11 mouse cellular contexts compared by ENCODE assay signal in the genomic region with DNA sequence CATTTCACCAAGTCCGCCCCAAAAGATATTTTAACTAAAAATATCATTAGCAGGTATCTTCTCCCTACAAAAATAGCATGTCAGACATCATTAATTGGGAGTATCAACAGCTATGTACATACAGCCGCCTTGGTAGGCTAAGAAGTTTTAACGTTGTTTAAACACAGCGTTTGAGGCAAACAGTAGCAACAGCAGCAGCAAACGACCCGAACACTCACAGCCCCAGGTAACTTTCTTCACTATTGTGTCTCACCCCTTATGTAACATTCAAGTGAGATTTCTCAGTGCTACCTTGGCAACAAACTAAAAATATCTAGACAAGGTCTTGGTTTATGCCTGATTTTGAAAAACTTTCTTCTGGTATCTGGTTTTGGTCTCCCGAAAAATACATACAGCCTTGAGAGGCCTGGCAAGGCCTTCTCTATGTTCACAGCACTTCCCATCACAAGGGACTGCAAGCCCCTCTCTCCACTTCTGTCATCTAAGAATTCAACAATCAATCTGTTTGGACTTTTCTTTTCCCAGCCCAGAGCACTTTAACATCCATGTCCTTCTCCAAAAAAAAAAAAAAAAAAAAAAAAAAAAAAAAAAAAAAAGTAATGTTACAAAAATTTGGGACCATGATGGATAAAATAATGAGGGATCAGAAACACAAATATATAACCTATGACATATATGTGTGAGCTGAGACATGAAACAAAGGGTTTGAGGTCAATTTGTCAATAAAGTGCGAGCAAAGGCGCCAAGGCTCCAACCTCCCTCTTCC. TPM values are rescaled to one million over a fixed set of nuclear protein-coding genes. Genes with fewer than 3 reads are reported as not detected.
A peak's percentile ranks its signal among the peaks of the same experiment; 100 is the strongest.
DNase-seq lines count a peak whose midpoint lies in the region; ATAC-seq and TF ChIP-seq lines count a peak whose summit lies in the region.
"Had no signal": no experiment of that assay in that cellular context is flagged by ENCODE, and none has a peak within 500 bp of the region (broad histone marks: within the 10 kb centered on the region; RNA-seq: fewer than 3 reads in every experiment).

No protein-coding gene starts in this region.

- 51% methylated on average over 9 of the region's 9 CpGs for WGBS in cerebellum, adult 2 months
- WGBS in lung, embryonic 14.5 days = 59% methylated on average over 9 of the region's 9 CpGs
- 79% methylated on average over 9 of the region's 9 CpGs for WGBS in limb, embryonic 13.5 days
- 75% methylated on average over 9 of the region's 9 CpGs for WGBS in small intestine, adult 2 months

- peaks cover 4% of the 10 kb centered on the region for H3K4me1 ChIP-seq in cerebellum, adult 2 months (ENCODE audit: control insufficient read depth, insufficient read depth, low read length)
- H3K4me1 ChIP-seq in lung, embryonic 14.5 days (ENCODE audit: insufficient read depth) = peaks cover 5% of the 10 kb centered on the region; the same call in 1 of the 2 replicates
- peaks cover 27% of the 10 kb centered on the region for H3K4me1 ChIP-seq in limb, embryonic 13.5 days
- peaks cover 6% of the 10 kb centered on the region; the same call in 1 of the 2 replicates for H3K4me1 ChIP-seq in small intestine, adult 2 months (ENCODE audit: control insufficient read depth, insufficient read depth, insufficient read length, low read length)

- no peak for DNase-seq in cerebellum, adult 2 months
- no peak for DNase-seq in lung, embryonic 14.5 days
- no peak for DNase-seq in lung, postnatal 14 days
- DNase-seq in urinary bladder, adult 18-20 months (ENCODE audit: low spot score in 2 of 2) = no peak
- no peak for DNase-seq in kidney, adult 18-20 months
- DNase-seq: adrenal gland, postnatal 36 days; kidney, adult 8-10 months had no signal

- no peak for TF ChIP-seq CTCF in cerebellum, adult 2 months (IDR thresholded peaks at IDR 0.05; ENCODE audit: borderline replicate concordance, insufficient read depth, low read depth, low read length)
- TF ChIP-seq CTCF in lung, embryonic 14.5 days (IDR thresholded peaks at IDR 0.05; ENCODE audit: low read depth) = no peak
- no peak for TF ChIP-seq CTCF in small intestine, adult 2 months (IDR thresholded peaks at IDR 0.05; ENCODE audit: extremely low read depth, insufficient read length, insufficient replicate concordance, low read depth, low read length)

- H3K27ac ChIP-seq in cerebellum, adult 2 months (ENCODE audit: insufficient read depth, low read length) = no peak overlapping the region
- H3K27ac ChIP-seq in lung, embryonic 14.5 days (ENCODE audit: low read depth) = no peak overlapping the region
- H3K27ac ChIP-seq in limb, embryonic 13.5 days = no peak overlapping the region
- H3K27ac ChIP-seq in small intestine, adult 2 months (ENCODE audit: insufficient read depth, low read depth, low read length) = no peak overlapping the region

- no peak overlapping the region for H3K9ac ChIP-seq in lung, embryonic 14.5 days
- no peak overlapping the region for H3K9ac ChIP-seq in limb, embryonic 13.5 days

- ATAC-seq in cerebellum, adult (ENCODE audit: insufficient number of reproducible peaks, low FRiP score, low TSS enrichment) = no peak
- no peak for ATAC-seq in lung, embryonic 14.5 days (ENCODE audit: insufficient read depth)
- ATAC-seq in limb, embryonic 13.5 days (ENCODE audit: low FRiP score, low read depth) = no peak
- ATAC-seq: lung, postnatal 0 days had no signal

- no peaks in the 10 kb centered on the region for H3K9me3 ChIP-seq in lung, embryonic 14.5 days (ENCODE audit: low read depth, low read length)
- H3K9me3 ChIP-seq in limb, embryonic 13.5 days = no peaks in the 10 kb centered on the region

- peak overlapping the region; percentile 95 for H3K4me3 ChIP-seq in cerebellum, adult 2 months (replicated peaks; ENCODE audit: insufficient read depth, low read depth, low read length)
- H3K4me3 ChIP-seq in lung, embryonic 14.5 days (ENCODE audit: low read depth, low read length) = peak overlapping the region; percentile 60; the same call in 1 of the 2 replicates
- peak overlapping the region; percentile 69; the same call in 1 of the 2 replicates for H3K4me3 ChIP-seq in limb, embryonic 13.5 days
- peak overlapping the region; percentile 18; the same call in 1 of the 2 replicates for H3K4me3 ChIP-seq in small intestine, adult 2 months (ENCODE audit: low read depth, low read length)

- no peaks in the 10 kb centered on the region for H3K27me3 ChIP-seq in cerebellum, adult 2 months (ENCODE audit: control insufficient read depth, insufficient read depth, low read length)
- peaks cover 52% of the 10 kb centered on the region for H3K27me3 ChIP-seq in lung, embryonic 14.5 days (ENCODE audit: insufficient read depth, low read length)
- H3K27me3 ChIP-seq in limb, embryonic 13.5 days = peaks cover 42% of the 10 kb centered on the region
- peaks cover 29% of the 10 kb centered on the region for H3K27me3 ChIP-seq in small intestine, adult 2 months (ENCODE audit: control insufficient read depth, insufficient read depth, low read length)

- no peak for TF ChIP-seq POLR2A in cerebellum, adult 2 months (IDR thresholded peaks at IDR 0.05; ENCODE audit: borderline replicate concordance, insufficient read depth, low read length)
- TF ChIP-seq POLR2A in small intestine, adult 2 months (IDR thresholded peaks at IDR 0.05; ENCODE audit: low read depth, low read length) = no peak

- no peaks in the 10 kb centered on the region for H3K36me3 ChIP-seq in lung, embryonic 14.5 days (ENCODE audit: insufficient read depth)
- no peaks in the 10 kb centered on the region for H3K36me3 ChIP-seq in limb, embryonic 13.5 days
- H3K36me3 ChIP-seq in small intestine, adult 2 months (ENCODE audit: control insufficient read depth, insufficient read depth, low read length) = no peaks in the 10 kb centered on the region

- H3K4me2 ChIP-seq in lung, embryonic 14.5 days = peak overlapping the region; percentile 88; the same call in 1 of the 2 replicates
- H3K4me2 ChIP-seq in limb, embryonic 13.5 days (replicated peaks) = peak overlapping the region; percentile 100

RNA-seq across cellular contexts. Expression of a gene that starts 3.7 kb away (rescaled TPM):
- polyA plus RNA-seq in cerebellum, adult 2 months (2012; rRNA removed) = 33.9 and 35.0 TPM in 2 replicates
- 0.53 and 1.1 TPM in 2 replicates for polyA plus RNA-seq in lung, embryonic 14.5 days (2014; fragmentation: Nextera tagmentation; extraction: Ambion mirVana)
- polyA plus RNA-seq in limb, embryonic 13.5 days (2015; fragmentation: Nextera tagmentation; extraction: Ambion mirVana) = 2.7 and 2.9 TPM in 2 replicates
- 1.9 and 2.7 TPM in 2 replicates for polyA plus RNA-seq in small intestine, adult 2 months (2012; rRNA removed)

Comparison
In these comparisons a context has a peak if more than half of its experiments do, and no peak if none do; other contexts are left out.
1. H3K4me3 ChIP-seq: peak in every context shown above with its lines; median percentile 95 in cerebellum, adult 2 months; 69 in limb, embryonic 13.5 days; 60 in lung, embryonic 14.5 days; 18 in small intestine, adult 2 months.